In genomic region chr15:87261497-87261896, GRCm38 (mm10) we compare ENCODE assay signal across 19 mouse cellular contexts.
DNase-seq lines count a peak whose midpoint lies in the region; ATAC-seq and TF ChIP-seq lines count a peak whose summit lies in the region.
"Had no signal": no experiment of that assay in that cellular context is flagged by ENCODE, and none has a peak within 500 bp of the region (broad histone marks: within the 10 kb centered on the region; RNA-seq: fewer than 3 reads in every experiment).

No protein-coding gene starts in this region.

- 82% methylated on average over 6 of the region's 6 CpGs for WGBS in midbrain, postnatal 0 days
- WGBS in midbrain, embryonic 14.5 days: 93% methylated on average over 6 of the region's 6 CpGs
- WGBS in cerebellum, adult 2 months: 18% methylated on average over 6 of the region's 6 CpGs

- no peaks in the 10 kb centered on the region for H3K9me3 ChIP-seq in midbrain, postnatal 0 days (ENCODE audit: low read length)
- no peaks in the 10 kb centered on the region for H3K9me3 ChIP-seq in midbrain, embryonic 14.5 days (ENCODE audit: control insufficient read depth, low read length)
- H3K9me3 ChIP-seq: embryonic facial prominence, embryonic 12.5 days; heart, embryonic 15.5 days; hindbrain, embryonic 13.5 days had no signal

- no peak overlapping the region for H3K27ac ChIP-seq in midbrain, postnatal 0 days (ENCODE audit: low read depth, low read length)
- H3K27ac ChIP-seq in midbrain, embryonic 14.5 days (replicated peaks; ENCODE audit: low read depth, low read length): no peak overlapping the region
- H3K27ac ChIP-seq in cerebellum, adult 2 months (ENCODE audit: insufficient read depth, low read length): no peak overlapping the region
- H3K27ac ChIP-seq: embryonic facial prominence, embryonic 12.5 days; heart, embryonic 15.5 days; hindbrain, embryonic 13.5 days; macrophage; stomach, postnatal 0 days had no signal

- TF ChIP-seq POLR2A in cerebellum, adult 2 months (IDR thresholded peaks at IDR 0.05; ENCODE audit: borderline replicate concordance, insufficient read depth, low read length): no peak

- no peak for TF ChIP-seq CTCF in midbrain, postnatal 0 days (IDR thresholded peaks at IDR 0.05)
- no peak for TF ChIP-seq CTCF in cerebellum, adult 2 months (IDR thresholded peaks at IDR 0.05; ENCODE audit: borderline replicate concordance, insufficient read depth, low read depth, low read length)

- no peak for ATAC-seq in midbrain, postnatal 0 days (ENCODE audit: low FRiP score)
- ATAC-seq in midbrain, embryonic 14.5 days (ENCODE audit: low FRiP score, low TSS enrichment): no peak
- no peak for ATAC-seq in granulocyte monocyte progenitor cell, adult 5-6 weeks (replicated peaks; ENCODE audit: poor library complexity, severe bottlenecking)
- ATAC-seq: activated CD4-positive, CD25-positive, alpha-beta regulatory T cell, adult 4 months; midbrain, embryonic 16.5 days had no signal

- H3K9ac ChIP-seq in midbrain, postnatal 0 days (replicated peaks; ENCODE audit: low read length, poor library complexity, severe bottlenecking): no peak overlapping the region
- H3K9ac ChIP-seq in midbrain, embryonic 14.5 days (replicated peaks; ENCODE audit: low read length): no peak overlapping the region
- H3K9ac ChIP-seq: embryonic facial prominence, embryonic 12.5 days; heart, embryonic 15.5 days; hindbrain, embryonic 13.5 days had no signal

- DNase-seq in midbrain, postnatal 0 days (ENCODE audit: low spot score): peak; percentile 15
- no peak for DNase-seq in midbrain, embryonic 14.5 days
- peak; percentile 50 to 69 for DNase-seq in cerebellum, adult 2 months
- peak; percentile 49 to 60 for DNase-seq in cerebellum, postnatal 14 days
- no peak for DNase-seq in thymus, postnatal 14 days
- no peak for DNase-seq in layer of hippocampus, adult 18-20 months (ENCODE audit: low spot score in 2 of 2)
- DNase-seq: adrenal gland, adult 8-10 months; heart, postnatal 36 days; kidney, adult 18-20 months; kidney, postnatal 10 days; thymus, adult 2 months had no signal

- H3K4me2 ChIP-seq in midbrain, postnatal 0 days (ENCODE audit: low read depth, low read length, poor library complexity, severe bottlenecking): no peak overlapping the region
- H3K4me2 ChIP-seq in midbrain, embryonic 14.5 days (ENCODE audit: low read length): no peak overlapping the region
- H3K4me2 ChIP-seq: embryonic facial prominence, embryonic 12.5 days; heart, embryonic 15.5 days; hindbrain, embryonic 13.5 days had no signal

- H3K4me3 ChIP-seq in midbrain, postnatal 0 days (ENCODE audit: low read depth, low read length): no peak overlapping the region
- no peak overlapping the region for H3K4me3 ChIP-seq in midbrain, embryonic 14.5 days (replicated peaks; ENCODE audit: low read depth, low read length)
- no peak overlapping the region for H3K4me3 ChIP-seq in cerebellum, adult 2 months (replicated peaks; ENCODE audit: insufficient read depth, low read depth, low read length)
- H3K4me3 ChIP-seq: embryonic facial prominence, embryonic 12.5 days; heart, embryonic 15.5 days; hindbrain, embryonic 13.5 days had no signal

- no peaks in the 10 kb centered on the region for H3K27me3 ChIP-seq in midbrain, postnatal 0 days (ENCODE audit: insufficient read depth, low read length)
- no peaks in the 10 kb centered on the region for H3K27me3 ChIP-seq in midbrain, embryonic 14.5 days (ENCODE audit: control insufficient read depth, insufficient read depth, low read length)
- H3K27me3 ChIP-seq in cerebellum, adult 2 months (ENCODE audit: control insufficient read depth, insufficient read depth, low read length): no peaks in the 10 kb centered on the region
- H3K27me3 ChIP-seq: embryonic facial prominence, embryonic 12.5 days; heart, embryonic 15.5 days; hindbrain, embryonic 13.5 days had no signal

- H3K36me3 ChIP-seq in midbrain, postnatal 0 days (ENCODE audit: insufficient read depth, low read length): no peaks in the 10 kb centered on the region
- H3K36me3 ChIP-seq in midbrain, embryonic 14.5 days (ENCODE audit: control insufficient read depth, insufficient read depth, low read length): no peaks in the 10 kb centered on the region
- H3K36me3 ChIP-seq: embryonic facial prominence, embryonic 12.5 days; heart, embryonic 15.5 days; hindbrain, embryonic 13.5 days had no signal

- no peaks in the 10 kb centered on the region for H3K4me1 ChIP-seq in midbrain, postnatal 0 days (ENCODE audit: insufficient read depth, low read length)
- no peaks in the 10 kb centered on the region for H3K4me1 ChIP-seq in midbrain, embryonic 14.5 days (ENCODE audit: control insufficient read depth, insufficient read depth, low read length)
- peaks cover 4% of the 10 kb centered on the region for H3K4me1 ChIP-seq in cerebellum, adult 2 months (ENCODE audit: control insufficient read depth, insufficient read depth, low read length)
- H3K4me1 ChIP-seq: embryonic facial prominence, embryonic 12.5 days; heart, embryonic 15.5 days had no signal

Comparison
In these comparisons a context has a peak if more than half of its experiments do, and no peak if none do; other contexts are left out.
1. DNase-seq: peak in midbrain, postnatal 0 days (single experiment), cerebellum, adult 2 months (2 of 2) and cerebellum, postnatal 14 days (2 of 2); none in midbrain, embryonic 14.5 days (single experiment), thymus, postnatal 14 days (single experiment) and layer of hippocampus, adult 18-20 months (0 of 2).